Mouse (Mus musculus) common myeloid progenitor, adult 5-6 weeks (primary cell): ENCODE results near the gene Aifm2. TPM values are rescaled to one million over a fixed set of nuclear protein-coding genes. Genes with fewer than 3 reads are reported as not detected.

Experiments
- ATAC-seq: replicated peaks from 2 replicates; pipeline ENCODE4 v1.8.0; 2016; ENCODE audit warnings: low read depth, mild to moderate bottlenecking, moderate TSS enrichment, inconsistent platforms; ENCODE audit not compliant: poor library complexity, severe bottlenecking
- total RNA-seq: library from RNA; stranded (forward); fragments of 200-1000, 187-1606 nt; gene quantifications from 2 replicates; pipeline ENCODE4 v1.2.3, GENCODE M21; 2017

Aifm2 gene
- 2.7 and 5.0 TPM in 2 replicates for total RNA-seq

DNA sequence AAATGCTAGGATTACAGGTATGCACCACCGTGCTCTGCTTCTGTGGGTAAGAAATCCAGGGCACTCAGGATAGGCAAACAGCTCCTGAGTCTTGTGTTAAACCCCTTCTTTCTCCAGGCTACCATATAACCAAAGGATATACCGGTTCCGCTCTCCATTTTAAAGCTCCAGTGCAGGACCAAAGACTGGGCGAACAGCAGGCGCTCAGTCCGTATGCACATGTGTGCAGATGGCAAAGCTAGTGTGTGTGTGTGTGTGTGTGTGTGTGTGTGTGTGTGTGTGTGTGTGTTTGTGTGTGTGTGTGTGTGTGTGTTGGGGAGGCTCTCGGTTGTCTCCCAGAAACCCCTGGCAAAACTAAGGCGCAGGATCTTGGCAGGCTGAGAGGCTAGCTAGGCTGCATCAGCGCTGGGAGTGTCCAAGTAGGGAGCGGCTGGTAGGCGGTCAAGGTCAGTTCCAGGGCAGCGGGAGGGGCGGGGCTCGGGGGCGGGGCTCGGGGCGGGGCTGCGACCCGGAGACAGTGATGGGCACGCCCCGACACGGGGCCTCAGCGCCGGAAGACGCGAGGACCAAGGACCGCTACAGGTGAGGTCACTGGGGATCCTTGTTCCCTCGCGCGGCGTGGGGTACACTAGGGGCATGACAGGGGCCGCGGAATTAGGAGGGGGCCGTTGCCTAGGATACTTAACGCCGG, at the start of gene Aifm2:
Gene Aifm2 (plus strand): TSS at position 493 of the 691 bp plus-strand sequence.
- ATAC-seq: peak; percentile 72

DNA sequence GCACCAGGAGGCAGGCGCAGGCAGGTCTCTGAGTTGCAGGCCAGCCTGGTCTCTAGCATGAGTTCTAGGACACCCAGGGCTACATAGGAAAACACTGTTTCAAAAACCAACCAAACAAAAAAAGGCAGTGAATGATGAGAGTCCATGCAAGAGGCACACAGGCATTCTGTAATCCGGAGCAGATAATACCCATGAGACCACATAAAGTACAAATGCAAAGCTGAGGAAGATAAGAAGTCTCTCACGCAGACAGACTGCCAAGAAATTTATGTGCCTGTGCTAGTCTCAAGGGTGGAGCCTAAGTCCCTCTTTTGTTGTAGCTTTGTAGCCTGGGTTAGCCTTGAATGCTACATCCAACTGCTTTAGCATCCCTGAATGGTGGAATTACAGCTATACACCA, 49.4 kb upstream of the Aifm2 start:
- no peak for ATAC-seq

DNA sequence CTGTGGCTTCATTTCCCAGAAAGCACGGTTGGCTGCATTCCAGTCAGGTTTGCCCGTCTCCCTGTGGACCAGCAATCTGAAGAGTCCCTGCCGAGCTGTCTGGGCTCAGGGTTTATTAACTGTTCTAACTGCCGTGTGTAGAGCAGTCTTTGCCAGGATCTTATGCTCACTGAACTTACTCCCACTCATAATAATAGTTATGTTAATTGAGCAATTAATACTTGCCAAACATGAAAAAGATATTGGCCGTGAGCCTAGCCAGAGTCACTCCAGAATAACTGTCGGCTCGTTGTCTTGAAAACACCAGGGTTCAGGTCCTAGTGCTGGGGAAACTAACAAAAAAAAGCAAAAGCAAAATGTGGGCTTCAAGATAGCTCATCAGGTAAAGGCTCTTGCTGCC, 45.8 kb upstream of the Aifm2 start:
- no peak for ATAC-seq

DNA sequence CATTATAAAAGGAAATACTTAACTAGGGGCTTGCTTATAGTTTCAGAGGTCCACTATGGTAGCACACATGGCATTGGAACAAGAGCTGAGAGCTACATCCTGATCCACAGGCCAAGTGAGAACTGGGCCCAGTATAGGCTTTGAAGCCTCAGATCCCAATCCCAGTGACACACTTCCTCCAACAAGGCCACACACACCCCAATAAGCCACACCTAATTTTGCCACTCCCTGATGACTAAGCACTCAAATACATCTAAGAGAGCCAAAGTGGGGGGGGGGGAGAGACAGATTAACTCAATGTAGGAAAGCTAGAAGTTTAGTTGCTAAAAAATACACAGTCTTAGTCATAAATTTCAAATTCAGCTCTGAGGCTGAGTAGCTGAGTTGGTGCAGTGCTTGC, 45.2 kb upstream of the Aifm2 start:
- ATAC-seq: no peak

DNA sequence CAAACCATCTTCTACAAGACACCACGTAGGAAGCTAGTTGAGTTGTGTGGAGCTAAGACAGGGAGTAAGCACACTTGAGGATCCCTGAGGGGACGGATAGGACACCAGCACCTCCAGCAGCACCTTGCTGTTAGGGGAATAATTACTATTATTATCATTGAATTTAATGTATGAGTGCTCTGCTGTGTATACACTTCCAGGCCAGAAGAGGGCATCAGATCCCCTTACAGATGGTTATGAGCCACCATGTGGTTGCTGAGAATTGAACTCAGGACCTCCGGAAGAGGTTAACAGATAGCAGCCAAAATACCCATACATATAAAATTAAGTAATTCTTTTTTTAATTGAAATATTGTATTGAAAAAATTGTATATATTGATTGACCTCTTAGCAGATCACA, 44.3 kb upstream of the Aifm2 start:
- ATAC-seq: no peak

DNA sequence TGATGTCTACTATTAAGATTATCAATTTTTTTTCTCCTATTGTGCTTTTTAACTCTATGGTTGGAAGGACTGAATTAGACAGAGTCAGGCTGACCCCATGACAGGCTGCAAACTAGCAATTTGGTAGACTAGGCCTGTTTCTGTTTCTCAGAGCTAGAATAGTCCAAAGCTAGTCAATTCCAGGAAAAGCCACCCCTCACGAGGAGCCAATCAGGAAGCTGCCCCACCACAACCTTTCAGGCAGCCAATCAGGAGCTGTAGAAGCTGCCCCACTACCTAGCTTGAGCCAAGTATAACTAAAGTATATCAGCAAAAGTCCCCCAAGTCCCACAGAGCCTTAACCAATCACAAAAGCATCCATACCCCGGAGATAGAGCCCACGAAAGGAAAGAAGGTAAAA, 39.1 kb upstream of the Aifm2 start:
- 0 out of 2 replicates have a peak, but pooled peaks have one; percentile 12 for ATAC-seq

DNA sequence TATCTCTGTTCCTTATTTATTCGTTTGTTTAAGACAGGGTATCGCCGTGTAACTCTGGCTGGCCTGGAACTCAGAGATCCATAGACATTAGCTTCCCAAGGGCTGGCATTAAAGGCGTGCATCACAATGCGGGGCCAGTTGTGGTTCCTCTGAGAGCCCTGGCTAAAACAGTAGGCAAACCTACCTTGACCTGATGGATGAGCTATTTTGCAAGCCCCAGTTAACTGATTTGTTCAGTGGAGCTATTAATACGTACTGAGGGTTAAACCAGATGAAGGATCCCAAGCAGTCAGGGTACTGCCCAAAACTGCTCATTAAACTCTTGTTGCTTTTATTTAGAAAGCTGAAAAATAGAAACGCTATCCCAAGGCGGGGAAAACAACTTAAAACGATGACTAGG, 35.5 kb upstream of the Aifm2 start:
- ATAC-seq: no peak

DNA sequence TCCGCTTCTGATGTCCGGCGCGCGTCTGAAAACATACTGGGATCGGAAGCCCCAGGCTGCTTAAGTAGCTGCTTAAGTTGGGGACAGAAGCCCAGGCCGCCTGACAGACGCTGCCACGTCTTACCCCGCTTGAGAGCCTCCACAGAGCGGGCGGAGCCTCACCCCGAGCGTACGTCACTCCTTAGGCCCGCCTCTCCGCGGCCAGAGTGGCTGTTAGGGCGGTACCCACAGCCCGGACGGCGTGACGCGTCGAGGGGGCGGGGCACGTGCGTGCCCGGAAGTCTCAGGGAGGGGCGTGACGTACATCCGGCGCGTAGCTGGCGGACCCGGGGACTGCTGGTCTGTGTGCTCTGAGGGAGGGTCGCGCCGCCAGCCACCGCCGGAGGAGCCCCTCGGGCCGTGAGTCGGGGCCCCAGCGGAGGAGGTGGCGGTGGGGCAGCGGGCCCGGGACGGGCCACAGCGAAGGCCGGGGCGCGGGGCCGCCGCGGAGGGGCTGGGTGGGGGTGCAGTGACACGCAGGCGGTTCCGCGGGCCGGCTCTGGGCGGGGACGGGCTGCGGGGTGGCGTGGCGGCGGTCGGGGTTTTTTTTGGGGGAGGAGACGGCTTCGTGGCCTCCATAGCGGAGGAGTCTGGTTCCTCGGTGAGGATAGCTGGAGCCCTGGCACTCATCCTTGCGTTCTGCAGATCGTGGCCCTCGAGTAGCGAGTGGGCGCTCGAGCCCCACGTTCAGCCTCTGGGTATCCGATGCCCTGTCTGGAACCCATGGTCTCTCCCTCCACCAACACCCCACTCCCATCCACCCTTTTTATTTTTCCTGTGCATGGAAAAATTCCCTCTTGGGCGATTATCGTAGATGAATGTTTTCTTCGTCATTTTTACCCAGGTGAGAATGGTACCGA, 34.8 kb upstream of the Aifm2 start, which contains the start of gene Sar1a:
Gene Sar1a (plus strand): TSS at position 285 of the 899 bp plus-strand sequence.
- peak; percentile 97 for ATAC-seq

DNA sequence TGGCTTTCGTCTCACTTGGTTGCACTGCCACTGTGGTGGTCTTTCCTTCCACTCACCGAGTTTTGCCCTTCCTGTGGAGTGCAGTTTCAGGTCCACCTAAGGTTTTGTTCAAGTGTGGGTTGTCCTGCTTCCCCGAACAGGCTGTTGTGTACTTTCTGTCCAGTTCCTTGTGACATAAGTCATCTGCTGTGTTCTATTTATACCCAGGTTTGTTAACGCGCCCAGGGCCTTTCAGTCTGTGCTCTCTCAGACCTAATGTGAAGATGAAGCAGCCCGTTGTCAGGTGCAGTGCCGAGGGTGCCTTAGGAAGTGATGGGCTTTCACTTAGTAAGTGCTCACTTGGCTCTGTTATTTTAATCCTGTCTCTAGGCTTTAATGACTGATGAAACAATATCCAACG, 25.7 kb upstream of the Aifm2 start:
- no peak for ATAC-seq

DNA sequence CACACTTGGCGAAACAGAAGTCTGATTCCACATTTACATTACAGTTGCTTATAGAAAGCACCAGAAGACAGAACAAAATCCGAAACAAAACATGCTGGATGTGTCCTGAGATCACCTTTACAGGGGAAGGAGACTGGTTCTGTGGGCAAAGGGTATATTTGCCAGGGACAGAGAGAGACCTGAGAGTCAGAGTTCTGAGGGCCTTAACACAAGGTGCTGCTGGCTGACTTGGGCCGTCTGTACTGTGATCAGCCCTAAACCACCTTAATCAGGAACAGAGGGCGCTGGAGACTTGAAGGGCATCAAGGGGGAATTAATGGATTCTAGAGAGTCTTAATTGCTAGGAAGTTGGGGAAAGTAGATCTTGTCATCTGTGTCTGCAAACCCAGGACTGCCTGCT, 21.5 kb upstream of the Aifm2 start:
- ATAC-seq: no peak

DNA sequence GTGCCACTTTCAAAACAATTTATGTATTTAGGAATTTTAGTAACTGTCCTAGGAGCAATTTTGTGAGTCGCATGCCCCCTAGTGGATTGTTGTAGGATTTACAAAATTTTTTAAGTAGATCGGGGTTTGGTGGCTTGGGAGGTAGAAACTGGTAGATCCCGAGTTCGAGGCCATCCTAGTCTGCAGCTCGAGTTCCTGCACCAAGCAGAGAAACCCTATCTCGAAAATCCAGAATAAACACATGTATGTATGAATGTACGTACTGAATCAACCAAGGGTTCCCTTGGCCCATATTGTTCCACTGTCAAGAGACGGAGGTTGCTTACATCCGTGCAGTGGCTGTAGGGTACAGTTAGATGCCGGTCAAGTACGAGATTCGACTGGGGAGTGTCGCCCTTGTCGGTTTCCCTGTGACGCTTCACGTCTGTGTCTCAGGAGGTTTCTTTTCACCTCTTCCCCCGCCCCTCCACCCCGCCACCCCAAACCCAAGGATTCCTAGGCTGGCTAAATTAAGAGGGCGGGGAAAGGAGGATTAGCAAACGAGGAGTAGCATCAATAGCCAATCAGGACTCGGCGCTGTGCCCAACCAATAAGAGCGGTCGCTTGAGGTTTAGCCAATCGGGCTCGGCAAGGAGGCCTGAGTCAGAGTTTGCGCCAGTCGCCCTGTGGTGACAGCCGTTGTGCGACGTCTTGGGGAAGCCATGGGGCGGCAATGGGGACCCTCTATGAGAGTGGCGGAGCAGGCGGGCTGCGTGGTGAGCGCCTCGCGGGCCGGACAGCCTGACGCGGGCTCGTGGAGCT, 20.0 kb upstream of the Aifm2 start, which contains the start of gene Tysnd1:
Gene Tysnd1 (plus strand): TSS at position 645 of the 801 bp plus-strand sequence.
- peak; percentile 96 for ATAC-seq

DNA sequence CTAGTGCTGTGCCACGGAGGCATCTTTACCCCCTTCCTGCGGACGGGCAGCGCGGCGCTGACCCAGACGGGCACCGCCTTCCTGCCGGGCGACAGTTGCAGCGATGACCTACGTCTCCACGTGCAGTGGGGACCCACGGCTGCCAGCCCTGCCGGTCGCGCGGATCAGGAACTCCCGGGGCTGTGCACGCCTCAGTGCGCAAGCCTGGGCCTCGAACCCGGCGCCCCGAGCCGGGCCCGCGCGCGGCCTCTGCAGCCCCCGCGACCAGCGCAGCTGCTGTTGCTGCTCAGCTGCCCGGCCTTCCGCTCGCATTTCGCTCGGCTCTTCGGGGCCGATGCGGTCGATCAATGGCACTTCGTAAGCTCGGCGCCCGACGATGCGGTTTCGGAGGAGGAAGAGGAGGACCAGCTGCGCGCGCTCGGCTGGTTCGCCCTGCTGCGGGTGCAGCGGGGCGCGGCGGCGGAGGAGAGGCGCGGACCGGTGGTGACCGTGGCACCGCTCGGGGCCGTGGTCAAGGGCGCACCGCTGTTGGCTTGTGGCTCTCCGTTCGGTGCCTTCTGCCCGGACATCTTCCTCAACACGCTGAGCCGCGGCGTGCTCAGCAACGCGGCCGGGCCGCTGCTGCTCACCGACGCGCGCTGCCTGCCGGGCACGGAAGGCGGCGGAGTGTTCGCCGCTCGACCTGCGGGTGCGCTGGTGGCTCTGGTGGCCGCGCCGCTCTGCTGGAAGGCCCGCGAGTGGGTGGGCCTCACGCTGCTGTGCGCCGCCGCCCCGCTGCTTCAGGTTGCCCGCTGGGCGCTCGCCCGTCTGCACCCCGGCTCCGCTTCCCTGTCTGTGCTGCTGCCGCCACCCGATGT, 19.1 kb upstream of the Aifm2 start:
- 0 out of 2 replicates have a peak, but pooled peaks have one; percentile 4 for ATAC-seq

DNA sequence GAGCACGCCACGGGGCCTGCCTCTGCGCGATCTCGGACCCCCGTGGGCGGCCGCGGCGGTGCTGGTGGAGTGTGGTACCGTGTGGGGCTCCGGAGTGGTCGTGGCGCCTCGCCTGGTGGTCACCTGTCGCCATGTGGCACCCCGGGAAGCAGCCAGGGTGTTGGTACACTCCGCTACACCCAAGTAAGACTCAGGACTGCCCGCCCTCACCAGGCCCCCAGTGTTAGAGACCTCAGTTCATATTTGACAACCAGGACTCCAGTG, 18.6 kb upstream of the Aifm2 start:
- no peak for ATAC-seq

DNA sequence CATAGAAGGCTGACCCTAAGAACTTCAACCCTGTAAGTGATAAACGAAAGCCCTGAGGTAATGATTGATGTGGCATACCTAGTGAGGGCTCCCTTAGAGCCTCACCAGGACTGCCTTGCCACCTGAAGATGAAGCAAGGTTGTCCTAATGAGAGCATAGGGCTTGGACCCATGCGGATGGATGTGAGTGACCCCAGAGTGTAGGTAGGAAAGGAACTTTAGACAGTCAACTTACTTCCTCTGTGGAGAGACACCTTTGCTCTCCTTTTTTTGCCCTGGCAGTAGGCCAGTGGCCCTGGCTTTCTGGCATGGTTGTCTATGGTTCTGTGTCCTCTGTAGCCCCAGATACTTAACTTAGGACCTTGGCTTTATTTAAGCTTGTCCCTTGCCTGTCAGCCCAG, 18.0 kb upstream of the Aifm2 start:
- ATAC-seq: no peak

DNA sequence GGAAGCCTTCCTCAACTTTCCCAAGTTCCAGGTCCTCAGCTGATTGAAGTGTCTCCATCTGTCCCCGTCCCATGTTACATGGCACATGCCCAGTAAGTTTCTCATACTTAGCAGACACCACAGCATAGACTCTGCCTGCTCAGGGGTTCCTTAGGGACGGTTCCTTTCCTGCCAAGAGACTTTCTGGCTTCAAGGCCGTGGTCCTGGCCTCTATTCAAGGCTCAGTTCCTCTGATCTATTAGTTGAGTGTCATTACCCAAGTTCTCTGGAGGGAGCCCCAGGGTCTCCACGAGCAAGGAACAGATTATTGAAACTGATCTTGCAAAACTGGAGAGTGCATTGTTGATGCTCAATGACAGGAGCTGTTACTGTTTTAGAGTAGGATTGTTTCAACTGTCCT, 10.4 kb upstream of the Aifm2 start:
- ATAC-seq: no peak

DNA sequence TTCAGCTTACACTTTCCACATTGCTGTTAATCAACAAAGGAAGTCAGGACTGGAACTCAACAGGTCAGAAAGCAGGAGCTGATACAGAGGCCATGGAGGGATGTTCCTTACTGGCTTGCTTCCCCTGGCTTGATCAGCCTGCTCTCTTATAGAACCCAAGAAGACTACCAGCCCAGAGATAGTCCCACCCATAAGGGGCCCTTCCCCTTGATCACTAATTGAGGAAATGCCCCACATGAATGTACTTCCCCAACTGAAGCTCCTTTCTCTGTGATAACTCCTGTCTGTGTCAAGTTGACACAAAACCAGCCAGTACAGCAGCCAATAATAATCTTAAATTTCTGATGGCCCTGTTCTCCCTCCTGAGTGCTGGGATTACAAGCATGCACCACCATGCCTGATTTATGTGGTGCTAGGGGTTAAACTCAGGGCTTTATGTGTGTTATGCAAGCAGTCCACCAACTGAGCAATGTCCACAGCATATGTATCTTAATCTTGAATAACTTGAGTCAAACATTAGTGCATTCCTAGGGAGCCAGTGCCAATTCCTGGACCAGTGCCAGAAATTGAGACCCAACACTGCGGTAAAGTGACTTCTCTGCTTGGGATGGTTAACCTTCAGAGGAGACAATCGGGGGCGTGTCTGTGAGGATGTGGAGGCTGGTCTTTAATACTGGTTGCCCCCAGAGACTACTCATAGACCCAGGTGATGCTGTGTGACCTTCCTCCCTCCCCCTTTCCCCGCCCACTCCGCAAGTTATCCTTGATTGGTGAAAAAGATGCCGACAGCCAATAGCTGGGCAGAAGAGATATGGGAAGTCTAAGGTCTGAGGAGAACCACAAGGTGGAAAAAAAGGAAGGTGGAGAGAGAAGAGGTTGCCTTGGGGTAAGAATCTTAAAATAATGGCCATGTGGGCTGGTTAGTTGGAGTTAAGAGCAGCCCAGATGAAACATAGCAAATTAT, 8.4 kb upstream of the Aifm2 start:
- ATAC-seq: no peak

DNA sequence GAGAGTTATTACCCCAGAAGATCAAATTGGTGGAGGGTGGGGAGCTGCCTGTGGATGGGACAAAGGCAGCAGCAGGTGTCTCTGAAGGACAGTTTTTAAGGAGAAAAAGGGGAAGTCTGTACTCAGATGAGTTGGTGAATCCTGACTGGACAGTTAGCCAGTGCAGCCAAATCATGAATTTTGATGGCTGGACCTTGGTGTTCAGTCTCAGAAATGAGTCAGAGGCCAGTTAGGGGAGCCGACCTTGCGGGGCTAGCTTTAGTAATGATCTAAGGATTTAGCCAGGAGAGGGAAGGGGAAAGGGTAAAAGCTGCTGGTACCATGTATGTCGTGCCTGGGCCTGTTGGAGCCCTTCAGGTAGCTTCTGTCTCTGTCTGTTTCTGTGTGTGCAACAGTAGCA, 1.5 kb upstream of the Aifm2 start:
- ATAC-seq: no peak

DNA sequence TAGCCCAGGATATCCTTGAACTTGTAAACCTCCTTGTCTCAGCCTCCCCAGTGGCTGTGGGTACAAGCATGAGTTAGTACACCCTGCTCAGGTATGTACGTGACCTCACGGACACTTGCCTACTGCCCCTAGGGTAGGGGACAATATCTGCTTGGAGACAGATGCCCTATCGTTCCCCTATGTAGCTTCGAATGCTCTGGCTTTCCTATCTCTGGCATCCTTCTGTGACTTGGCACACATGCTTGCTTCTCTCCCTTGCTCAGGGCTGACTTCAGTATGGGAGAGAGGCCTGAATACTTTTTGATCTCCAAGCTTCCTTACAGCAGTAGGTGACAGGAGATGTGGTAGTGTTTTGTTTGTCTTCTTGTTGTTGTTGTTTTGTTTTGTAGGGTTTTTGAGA, 917 bp upstream of the Aifm2 start:
- ATAC-seq: 0 out of 2 replicates have a peak, but pooled peaks have one; percentile 21

DNA sequence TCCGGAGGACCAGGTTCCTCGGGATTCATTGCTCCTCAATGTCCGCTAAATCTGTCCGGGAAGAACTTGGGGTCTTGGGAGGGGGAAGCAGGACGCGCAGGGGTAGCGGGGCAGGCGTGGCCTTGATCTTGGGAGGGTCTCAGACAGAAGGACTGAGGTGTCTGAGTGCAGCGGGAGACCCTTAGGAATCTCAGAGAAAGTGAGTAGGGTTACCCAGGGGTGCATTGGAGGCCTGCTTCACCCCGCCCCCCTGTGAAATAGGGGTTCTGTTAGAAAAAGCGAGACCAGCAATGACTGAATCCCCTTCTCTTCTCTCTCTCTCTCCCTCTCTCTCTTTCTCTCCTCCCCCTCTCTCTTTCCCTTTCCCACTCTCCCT, 387 bp downstream of the Aifm2 start:
- ATAC-seq: no peak
